Mouse (Mus musculus): ENCODE data around the gene Gucy1b2. TPM values are rescaled to one million over a fixed set of nuclear protein-coding genes. Genes with fewer than 3 reads are reported as not detected.

The Gucy1b2 gene
- polyA plus RNA-seq, 1 experiment: not detected

GRCm38 (mm10) chr14:62349786-62350185, 106.3 kb downstream of the Gucy1b2 start:
- TF ChIP-seq CEBPB (IDR thresholded peaks at IDR 0.05; ENCODE audit: insufficient read depth, poor library complexity, severe bottlenecking) (no peak), MAX (IDR thresholded peaks at IDR 0.05; ENCODE audit: low read depth) (no peak), SRF (IDR thresholded peaks at IDR 0.05; ENCODE audit: control insufficient read depth, insufficient read length, low read depth) (no peak), POLR2AphosphoS2 (IDR thresholded peaks at IDR 0.05; ENCODE audit: insufficient read length, low read depth) (no peak), MYOG (IDR thresholded peaks at IDR 0.05; ENCODE audit: control insufficient read depth in 1 of 3, insufficient read depth in 1 of 3, insufficient read length in 2 of 3, low read depth in 2 of 3) (no peak), E2F4 (IDR thresholded peaks at IDR 0.05; ENCODE audit: insufficient read depth) (no peak), TCF3 (IDR thresholded peaks at IDR 0.05; ENCODE audit: insufficient read length, low read depth) (no peak), MYOD1 (IDR thresholded peaks at IDR 0.05; ENCODE audit: control insufficient read depth in 1 of 3, insufficient read length in 2 of 3, low read depth in 2 of 3) (no peak), POLR2A (IDR thresholded peaks at IDR 0.05; ENCODE audit: insufficient read length, low read depth) (no peak), USF1 (IDR thresholded peaks at IDR 0.05; ENCODE audit: low read depth) (no peak), TCF12 (IDR thresholded peaks at IDR 0.05; ENCODE audit: insufficient read depth, poor library complexity, severe bottlenecking) (no peak), REST (IDR thresholded peaks at IDR 0.05; ENCODE audit: insufficient read depth, insufficient read length) (no peak)
- H3K4me3 ChIP-seq: no peak overlapping the region
- no peak overlapping the region for H3ac ChIP-seq (ENCODE audit: control insufficient read depth, insufficient read length)
- no peaks in the 10 kb centered on the region for H3K79me2 ChIP-seq (ENCODE audit: control insufficient read depth, insufficient read depth)
- H3K4me2 ChIP-seq (ENCODE audit: low read depth): no peak overlapping the region
- H3K36me3 ChIP-seq (ENCODE audit: control insufficient read depth, insufficient read depth): peaks cover 5% of the 10 kb centered on the region
- H3K27me3 ChIP-seq (ENCODE audit: control insufficient read depth, insufficient read depth, insufficient read length): no peaks in the 10 kb centered on the region

GRCm38 (mm10) chr14:62347103-62347502, 109.0 kb downstream of the Gucy1b2 start:
- peaks cover 5% of the 10 kb centered on the region for H3K36me3 ChIP-seq (ENCODE audit: control insufficient read depth, insufficient read depth)
- H3ac ChIP-seq (ENCODE audit: control insufficient read depth, insufficient read length): no peak overlapping the region
- TF ChIP-seq TCF12 (IDR thresholded peaks at IDR 0.05; ENCODE audit: insufficient read depth, poor library complexity, severe bottlenecking) (no peak), POLR2A (IDR thresholded peaks at IDR 0.05; ENCODE audit: insufficient read length, low read depth) (no peak), SRF (IDR thresholded peaks at IDR 0.05; ENCODE audit: control insufficient read depth, insufficient read length, low read depth) (no peak), MYOG (IDR thresholded peaks at IDR 0.05; ENCODE audit: control insufficient read depth in 1 of 3, insufficient read depth in 1 of 3, insufficient read length in 2 of 3, low read depth in 2 of 3) (no peak), MAX (IDR thresholded peaks at IDR 0.05; ENCODE audit: low read depth) (no peak), MYOD1 (IDR thresholded peaks at IDR 0.05; ENCODE audit: control insufficient read depth in 1 of 3, insufficient read length in 2 of 3, low read depth in 2 of 3) (no peak)
- no peaks in the 10 kb centered on the region for H3K79me2 ChIP-seq (ENCODE audit: control insufficient read depth, insufficient read depth)
- H3K4me2 ChIP-seq (ENCODE audit: low read depth): no peak overlapping the region
- H3K27me3 ChIP-seq (ENCODE audit: control insufficient read depth, insufficient read depth, insufficient read length): no peaks in the 10 kb centered on the region
- H3K4me3 ChIP-seq: no peak overlapping the region

- no peak for TF ChIP-seq TCF12 (IDR thresholded peaks at IDR 0.05; ENCODE audit: insufficient read depth, poor library complexity, severe bottlenecking)
- no peak for TF ChIP-seq POLR2A (IDR thresholded peaks at IDR 0.05; ENCODE audit: insufficient read length, low read depth)
- Histone ChIP-seq H3K79me2 (ENCODE audit: control insufficient read depth, insufficient read depth) (no peaks in the 10 kb centered on the region), H3K36me3 (ENCODE audit: control insufficient read depth, insufficient read depth) (peaks cover 5% of the 10 kb centered on the region), H3K4me3 (no peak overlapping the region), H3ac (ENCODE audit: control insufficient read depth, insufficient read length) (no peak overlapping the region), H3K27me3 (ENCODE audit: control insufficient read depth, insufficient read depth, insufficient read length) (no peaks in the 10 kb centered on the region), H3K4me2 (ENCODE audit: low read depth) (no peak overlapping the region)
These were observed 109.5 kb downstream of the Gucy1b2 start for GRCm38 (mm10) chr14:62346570-62346969.

Other genes with a start within 250 kb of the Gucy1b2 start
- 7.4 TPM for gene Rnaseh2b, start 163.7 kb downstream of the Gucy1b2 start, polyA plus RNA-seq (2012; fragmentation: generic; extraction: Trizol)
- gene Dleu7, start 163.2 kb downstream of the Gucy1b2 start, polyA plus RNA-seq (2012; fragmentation: generic; extraction: Trizol): 0.25 TPM
- 0.06 TPM for gene Fam124a, start 99.4 kb upstream of the Gucy1b2 start, polyA plus RNA-seq (2012; fragmentation: generic; extraction: Trizol)
- not detected for gene Gm4131, start 110.6 kb upstream of the Gucy1b2 start, polyA plus RNA-seq (2012; fragmentation: generic; extraction: Trizol)
- not detected for gene Serpine3, start 207.4 kb upstream of the Gucy1b2 start, polyA plus RNA-seq (2012; fragmentation: generic; extraction: Trizol)